Mouse (Mus musculus): Measurements from ENCODE around the gene Gm9922.

Gm9922 gene

DNA sequence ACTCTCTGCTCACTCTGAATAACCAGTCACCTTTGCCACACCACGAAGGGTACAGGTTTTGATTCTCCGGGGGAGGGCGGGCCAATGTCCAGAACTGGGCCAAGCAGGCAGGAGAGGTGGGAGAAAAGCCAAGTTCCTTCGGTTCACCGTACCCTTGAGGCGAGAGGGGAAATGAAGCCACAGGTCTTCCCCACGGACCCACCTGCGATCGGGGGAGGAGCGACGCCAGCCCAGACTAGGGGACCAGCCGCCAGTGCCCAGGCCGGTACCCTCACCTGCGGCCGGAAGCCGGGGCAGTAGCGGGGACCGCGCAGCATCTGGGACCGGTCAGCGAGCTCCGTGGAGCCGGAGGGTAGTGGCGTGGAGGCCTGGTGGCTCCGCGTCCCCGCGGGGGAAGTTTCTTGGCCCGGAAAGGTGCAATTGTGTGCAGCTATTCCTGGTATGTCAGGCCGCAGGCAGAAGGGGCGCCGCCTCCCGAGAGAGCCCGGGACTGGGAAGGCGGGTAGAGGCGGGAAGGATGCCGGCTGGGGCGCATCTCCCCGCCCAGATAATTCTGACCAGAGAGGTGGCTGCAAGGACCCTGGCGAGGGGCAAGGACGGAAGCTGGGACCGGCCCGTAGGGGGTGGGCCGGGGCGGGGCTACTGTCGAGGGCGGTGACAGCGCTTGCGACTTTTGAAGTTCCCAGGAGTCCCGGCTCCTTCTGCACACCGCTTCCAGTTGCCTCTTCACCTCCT lies at the start of gene Gm9922, which contains the start of gene Lmo7:
Gene Gm9922 (minus strand): TSS at position 578 of the 735 bp plus-strand sequence.
Gene Lmo7 (plus strand): TSS at position 721 of the 735 bp plus-strand sequence.
- peak; percentile 93 for DNase-seq

DNA sequence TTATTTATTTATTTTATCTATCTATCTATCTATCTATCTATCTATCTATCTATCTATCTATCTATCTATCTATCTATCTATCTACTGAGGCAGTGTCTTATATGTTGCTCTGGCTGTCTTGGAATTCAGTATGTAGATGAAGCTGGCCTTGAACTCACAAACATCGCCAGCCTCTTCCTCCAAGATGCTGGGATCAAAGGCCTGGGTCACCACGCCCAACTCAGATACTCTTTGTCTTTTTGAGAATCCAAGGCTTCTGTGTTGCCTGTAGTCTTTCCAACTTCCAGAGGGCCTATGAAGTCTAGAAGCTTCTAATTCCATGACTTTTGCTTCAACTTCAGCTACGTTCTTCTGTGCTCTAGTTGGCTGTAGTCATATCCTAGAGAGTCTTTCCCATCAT lies 48.8 kb upstream of the Gm9922 start:
- no peak for DNase-seq

DNA sequence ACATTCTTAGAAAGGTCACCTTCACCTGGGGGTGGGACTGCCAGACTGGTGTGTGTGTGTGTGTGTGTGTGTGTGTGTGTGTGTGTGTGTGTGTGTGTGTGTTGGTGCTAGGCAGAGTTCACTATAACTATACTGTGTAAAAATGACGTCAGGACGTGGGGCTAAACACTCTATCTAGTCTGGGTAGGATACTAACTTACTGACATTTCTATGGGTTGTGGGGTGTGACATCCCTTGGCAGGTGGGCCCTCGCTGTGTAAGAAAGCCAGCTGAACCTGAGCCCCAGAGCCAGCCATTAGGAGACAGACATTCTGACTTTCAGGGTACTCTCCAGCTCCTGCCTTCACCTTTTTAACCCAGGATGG lies 47.5 kb upstream of the Gm9922 start:
- no peak for DNase-seq

DNA sequence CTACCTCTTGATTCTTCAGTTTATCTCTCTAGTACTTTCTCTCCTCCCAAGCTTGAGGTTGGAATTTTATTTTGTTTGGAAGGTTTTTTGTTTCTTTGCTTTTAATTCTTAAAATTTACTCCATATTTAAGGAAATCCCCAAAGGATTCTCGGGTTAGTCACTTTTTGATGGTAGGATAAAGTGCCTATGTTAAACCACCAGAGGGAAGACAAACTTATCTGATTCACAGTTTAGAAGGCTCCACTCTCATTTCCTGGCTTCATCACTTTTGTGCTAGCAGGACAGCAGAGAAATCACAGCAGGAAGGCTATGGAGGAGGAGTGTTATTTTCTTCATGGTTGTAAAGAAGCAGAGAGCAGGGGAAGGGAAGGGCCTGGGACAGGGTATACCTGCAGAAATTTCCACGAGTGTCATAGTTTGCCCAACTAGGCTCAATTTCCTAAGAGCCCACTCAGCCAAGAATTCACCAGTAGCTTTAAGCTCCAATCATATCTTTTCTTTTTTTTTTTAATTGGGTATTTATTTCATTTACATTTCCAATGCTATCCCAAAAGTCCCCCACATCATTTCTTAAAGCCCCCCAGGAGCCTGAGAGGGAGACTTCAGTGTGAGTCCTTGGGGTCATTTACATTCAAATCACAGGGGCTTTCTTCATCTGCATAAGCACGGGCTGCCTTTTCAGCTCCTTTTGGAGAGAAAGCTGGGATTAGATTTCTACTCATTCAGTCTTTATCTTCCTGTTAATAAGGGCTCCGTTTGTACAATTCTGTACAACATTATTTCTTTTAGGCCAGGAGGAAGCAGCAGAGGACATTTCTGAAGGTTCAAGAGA lies 46.9 kb upstream of the Gm9922 start:
- DNase-seq: no peak

DNA sequence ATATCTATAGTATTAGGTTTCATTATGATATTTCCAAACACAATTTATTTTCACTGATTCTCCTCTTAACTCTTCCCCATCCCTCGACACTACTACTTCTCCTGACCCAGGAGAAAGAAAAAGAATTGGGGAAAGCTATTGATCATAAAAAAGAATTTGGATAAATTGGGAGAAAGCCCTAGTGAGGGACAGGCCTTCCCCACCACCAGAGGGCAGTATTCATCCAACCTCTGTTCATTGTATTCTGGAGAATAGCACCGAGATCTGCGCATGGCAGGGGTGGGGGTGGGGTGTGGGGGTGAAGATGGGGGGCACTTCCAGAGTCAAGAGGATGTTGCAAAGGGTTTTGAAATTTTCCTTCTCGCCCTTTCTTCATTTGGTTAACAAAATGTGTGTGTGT lies 45.0 kb upstream of the Gm9922 start:
- peak; percentile 22 for DNase-seq

DNA sequence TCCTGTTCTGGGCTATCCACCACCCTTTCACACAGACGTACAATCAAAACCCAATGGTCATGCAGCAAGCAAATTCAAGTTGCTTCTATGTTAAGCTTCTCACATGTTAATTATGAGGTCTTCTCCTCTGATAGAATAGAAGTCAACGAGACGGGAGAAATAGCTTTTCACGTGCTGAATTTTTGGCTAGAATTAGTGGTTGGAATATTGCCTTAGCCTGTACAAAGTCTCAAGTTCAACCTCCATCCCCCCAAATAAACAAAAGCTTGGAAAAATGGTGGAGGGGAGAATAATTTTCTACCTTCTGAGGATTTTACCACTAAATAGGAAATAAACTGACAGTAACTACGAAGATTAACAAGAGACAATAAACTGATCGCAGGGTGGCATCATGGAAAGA lies 42.1 kb upstream of the Gm9922 start:
- no peak for DNase-seq

DNA sequence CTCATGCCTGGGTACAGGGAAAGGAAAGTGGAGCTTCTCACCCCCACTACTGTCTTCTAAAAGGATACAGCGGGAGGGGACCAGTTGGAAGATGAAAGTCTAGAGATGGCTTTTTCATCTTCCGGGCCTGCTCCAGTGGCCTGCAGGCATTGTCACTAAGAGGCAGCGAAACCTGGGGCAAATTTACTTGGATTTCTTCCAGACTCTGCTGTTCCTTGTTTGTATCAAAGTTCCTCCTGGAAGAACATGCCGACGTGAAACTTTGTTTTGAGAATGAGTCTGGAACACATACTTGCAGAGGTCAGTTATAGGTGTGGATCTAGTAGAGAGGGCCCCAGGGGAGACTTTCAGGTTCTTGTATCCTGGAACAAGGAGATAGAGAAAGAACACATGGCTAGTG lies 41.7 kb upstream of the Gm9922 start:
- DNase-seq: peak; percentile 20

DNA sequence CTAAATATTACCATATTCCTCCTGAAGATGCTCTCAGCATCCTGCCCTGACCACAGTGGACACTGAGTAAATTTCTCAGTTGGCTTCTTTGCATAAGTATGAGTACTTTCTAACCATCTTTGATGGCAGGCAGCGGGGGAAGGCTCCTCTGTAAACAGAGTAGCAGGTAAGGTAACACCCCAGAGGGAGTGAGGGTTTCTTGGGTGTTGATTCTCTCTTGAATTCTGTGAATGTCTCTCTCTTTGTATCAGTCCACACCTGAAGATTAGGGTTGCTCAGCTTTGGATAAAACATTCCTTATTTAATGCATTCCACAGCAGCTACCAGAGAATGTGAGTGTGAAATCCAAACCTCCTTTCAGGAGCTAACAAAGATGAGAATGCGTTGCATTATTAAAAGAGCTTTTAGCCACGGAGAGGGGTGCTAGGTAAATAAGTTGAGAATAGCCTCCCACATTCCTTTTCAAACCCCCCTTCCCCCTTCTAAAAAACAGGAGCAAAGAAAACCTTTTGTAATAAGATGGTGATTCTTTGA lies 34.2 kb upstream of the Gm9922 start:
- DNase-seq: no peak

DNA sequence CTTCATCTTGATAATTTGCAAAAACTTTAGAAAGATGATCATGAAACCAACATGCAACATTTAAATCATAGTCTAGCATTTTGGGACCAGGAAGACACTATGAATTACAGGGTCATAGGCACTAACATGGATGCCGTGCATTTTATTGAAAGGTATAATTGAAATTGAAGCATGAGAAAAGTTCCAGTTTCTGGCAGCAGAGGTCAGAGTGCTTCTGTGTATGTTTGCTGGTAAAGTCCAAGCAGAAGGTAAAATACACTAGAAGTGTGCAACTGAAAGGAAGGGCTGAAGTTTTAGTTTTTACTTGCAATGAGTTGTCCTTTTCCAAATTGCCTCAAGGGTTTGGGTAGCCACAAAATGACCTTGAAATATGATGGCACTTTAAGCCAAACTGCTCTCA lies 32.7 kb upstream of the Gm9922 start:
- DNase-seq: peak; percentile 26

DNA sequence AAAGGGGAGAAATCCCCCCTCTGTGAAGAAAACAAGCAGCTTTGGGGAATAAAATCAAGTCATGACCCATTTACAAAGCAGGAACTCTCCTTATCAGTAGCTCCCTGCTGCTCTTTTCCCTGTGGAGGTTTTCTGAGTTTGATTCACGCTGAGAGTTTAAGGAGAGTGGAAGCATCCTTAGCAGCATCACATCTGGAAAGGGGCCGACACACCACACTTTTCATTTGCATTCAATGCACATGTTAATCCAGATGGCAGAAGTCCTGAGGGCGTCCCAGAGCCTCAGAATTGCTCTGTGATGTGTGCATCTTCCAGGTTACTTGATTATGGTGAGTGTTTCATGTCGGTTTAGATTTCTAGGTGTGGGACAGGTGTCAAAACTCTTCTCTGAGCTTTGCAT lies 25.8 kb upstream of the Gm9922 start:
- no peak for DNase-seq

DNA sequence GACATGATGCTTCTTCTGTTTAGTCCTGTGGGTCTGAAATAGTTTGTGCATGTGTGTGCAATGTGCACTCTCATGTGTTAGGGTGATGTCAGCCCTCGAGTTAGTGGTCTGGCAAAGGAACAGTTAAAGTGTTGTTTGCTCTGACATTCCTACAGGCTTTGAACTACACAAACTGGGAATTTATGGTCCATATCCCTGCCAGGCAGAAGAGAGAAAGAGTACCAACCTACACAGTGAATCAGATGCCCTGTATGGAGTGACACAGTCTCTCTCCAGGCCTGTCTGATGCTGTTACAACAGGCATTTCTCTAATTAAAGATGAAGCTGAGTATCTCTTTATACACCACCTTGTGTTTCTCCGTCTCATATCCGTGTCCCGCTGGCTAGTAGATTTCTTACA lies 21.3 kb upstream of the Gm9922 start:
- no peak for DNase-seq

DNA sequence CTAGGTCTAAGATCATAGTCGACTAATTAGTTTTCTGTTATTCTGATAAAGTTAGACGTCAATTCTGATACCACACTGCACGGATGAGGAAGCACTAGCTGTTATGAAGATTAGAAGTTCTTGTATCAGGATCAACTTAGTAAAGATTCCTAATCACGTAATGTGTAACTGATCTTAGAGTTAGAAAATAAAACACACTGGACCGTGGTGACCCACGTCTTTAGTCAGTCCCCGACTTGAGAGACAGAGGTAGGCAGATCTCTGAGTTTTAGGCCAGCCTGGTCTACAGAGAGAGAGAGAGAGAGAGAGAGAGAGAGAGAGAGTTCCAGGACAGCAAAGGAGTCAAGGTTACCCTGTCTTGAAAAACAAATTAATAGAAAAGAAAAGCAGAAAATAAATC lies 18.8 kb upstream of the Gm9922 start:
- no peak for DNase-seq

DNA sequence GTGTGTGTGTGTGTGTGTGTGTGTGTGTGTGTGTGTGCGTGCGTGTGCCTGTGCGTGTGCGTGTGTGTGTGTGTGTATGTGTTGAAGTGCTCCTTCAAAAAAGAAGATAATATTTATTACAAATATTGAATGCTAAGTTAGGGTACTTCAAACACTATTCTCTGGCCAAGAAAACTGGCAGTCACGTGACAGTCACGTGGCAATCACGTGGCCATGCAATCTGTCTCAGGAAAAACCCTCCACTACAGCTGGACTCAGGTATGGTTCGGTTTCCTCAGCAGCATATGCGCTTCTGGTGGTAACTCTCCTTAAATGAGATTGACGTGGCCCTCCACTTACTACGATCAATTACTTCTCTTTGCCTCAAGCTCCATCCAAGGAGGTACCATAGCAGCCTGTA lies 18.2 kb upstream of the Gm9922 start:
- DNase-seq: no peak

DNA sequence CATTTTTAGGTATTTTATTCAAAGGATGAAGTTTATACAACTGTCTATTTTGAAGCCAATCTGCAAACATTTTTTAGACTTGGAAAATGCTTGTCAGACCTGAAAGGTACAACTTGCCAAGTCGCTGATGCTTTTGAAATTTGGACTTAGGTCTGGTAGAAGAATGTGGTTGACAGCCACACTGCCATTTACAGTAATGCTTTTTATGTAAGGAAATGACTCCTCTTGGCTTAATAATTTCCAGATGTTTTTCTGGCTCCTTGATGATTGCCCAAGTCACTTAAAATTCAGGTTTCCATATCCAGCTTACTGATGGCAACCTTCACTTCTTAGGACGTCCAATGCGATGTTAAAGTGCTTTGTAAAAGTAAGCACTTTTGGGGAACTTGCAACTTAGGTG lies 17.0 kb upstream of the Gm9922 start:
- DNase-seq: peak; percentile 44

DNA sequence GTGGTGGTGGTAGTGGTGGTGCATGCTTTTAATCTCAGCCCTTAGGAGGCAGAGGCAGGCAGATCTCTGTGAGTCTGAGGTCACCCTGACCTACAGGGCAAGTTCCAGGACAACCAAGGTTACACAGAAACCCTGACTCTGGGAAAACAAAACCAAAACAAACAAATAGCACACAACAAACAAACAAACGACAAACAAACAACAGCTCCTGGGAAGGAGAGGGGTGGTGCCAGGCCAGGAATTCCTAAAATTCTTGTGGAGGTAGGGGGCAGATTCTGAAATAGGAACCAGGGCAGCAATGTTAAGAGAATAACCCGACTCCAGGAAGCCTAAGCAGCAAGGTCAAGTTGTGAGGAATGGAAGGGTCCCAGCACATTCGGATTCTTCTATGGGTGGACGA lies 7.9 kb upstream of the Gm9922 start:
- no peak for DNase-seq

DNA sequence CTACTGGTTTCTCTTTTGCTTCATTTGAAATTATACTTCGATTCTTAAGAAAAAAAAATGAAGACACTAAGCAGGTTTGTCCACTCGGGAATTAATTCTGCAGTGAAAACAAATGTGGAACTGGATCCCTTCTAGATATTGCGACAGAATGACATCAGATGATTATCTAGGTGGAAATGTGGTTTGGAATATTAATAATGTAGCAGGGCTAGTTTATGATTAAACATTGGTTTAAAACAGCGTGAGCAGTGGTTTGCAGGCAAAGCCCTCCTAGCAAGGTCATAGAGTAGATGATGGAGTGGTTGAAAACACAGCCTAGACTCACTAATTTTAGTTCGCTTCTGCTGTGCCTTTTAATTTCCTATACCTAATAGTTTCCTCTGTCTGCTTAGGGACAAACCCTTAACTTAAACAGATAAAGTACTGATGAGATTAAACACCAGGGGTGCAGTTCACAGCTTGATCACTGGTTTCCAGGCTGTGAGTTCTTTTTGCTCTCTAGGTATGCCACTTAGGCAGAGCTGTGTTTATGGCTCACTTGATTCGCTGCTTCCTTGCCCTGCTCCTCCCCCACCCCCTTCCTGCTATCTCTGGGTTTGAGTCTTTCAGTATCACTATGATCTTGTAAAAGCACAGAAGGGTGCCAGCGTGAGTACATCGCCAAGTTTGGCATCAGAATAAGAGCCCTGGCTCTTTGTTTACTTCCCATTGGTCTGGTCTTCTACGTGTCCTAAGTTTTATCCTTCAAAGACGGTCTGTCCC lies 4.1 kb upstream of the Gm9922 start:
- DNase-seq: no peak

DNA sequence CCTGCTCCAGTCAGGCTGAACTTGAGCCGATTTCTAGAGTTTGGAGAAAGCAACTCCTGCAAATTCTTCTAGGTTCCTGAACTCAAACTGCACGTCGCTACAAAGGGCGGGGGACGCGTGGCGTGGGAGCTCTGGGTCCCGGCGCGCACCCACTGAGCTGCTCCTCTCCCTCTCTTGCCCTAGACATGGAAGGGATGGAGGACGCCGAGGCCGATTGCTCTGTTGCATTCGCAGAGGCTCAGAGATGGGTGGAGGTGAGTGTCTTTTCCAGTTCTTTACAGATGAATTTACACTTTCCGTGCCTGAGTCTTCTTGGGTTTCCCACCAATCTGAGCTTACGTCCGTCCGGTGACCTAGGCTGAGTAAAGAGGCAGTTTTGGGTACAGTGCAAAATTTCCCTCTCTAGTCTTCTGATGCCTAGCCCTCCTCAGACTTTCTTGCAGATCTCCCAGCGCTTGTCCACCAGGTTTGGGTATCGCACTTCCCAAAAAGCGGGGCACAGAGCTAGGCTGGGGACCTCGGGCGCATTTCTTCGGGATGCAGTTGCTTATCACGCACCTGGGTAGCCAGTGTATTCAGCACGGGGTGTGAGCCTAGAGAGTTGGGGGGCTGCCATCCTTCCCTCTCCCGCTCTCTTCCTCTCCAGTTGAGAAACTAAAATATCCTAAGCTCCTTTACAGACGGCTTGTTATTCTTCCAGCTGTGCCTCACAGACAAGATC lies 518 bp upstream of the Gm9922 start:
- DNase-seq: no peak

DNA sequence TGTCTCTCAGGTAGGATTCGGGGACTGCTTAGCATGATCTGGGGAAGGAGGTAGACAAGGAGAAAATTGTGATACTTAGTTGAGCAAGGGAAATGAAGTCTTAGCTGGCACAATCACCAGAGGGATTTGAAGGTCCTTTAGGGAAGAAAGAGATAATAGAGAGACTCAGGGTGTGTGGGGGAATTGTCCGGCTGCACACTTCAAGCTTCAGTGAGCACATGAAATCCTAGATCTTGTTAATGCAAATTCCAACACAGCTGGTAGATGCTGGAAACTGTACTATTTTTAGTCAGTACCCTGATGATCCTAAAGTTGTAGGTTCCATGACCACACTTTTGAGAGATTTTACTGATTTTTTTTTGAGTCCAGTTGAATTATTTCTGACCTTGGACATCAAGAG lies 15.2 kb downstream of the Gm9922 start:
- DNase-seq: no peak

DNA sequence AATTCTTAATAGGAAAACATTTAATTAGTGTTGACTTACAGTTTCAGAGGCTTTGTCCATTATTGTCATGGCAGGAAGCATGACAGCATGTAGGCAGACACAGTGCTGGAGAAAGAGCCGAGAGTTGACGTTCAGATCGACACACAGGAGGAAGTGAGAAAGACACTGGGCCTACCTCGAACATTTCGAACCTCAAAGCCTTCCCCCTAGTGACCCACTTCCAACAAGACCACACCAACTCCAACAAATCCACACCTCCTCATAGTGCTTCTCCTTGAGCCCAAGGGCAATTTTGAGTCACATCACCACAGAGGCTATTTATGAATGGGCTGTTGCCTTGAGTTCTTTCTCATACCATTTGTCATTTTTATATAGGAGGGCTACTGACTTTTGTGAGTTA lies 22.5 kb downstream of the Gm9922 start:
- no peak for DNase-seq

DNA sequence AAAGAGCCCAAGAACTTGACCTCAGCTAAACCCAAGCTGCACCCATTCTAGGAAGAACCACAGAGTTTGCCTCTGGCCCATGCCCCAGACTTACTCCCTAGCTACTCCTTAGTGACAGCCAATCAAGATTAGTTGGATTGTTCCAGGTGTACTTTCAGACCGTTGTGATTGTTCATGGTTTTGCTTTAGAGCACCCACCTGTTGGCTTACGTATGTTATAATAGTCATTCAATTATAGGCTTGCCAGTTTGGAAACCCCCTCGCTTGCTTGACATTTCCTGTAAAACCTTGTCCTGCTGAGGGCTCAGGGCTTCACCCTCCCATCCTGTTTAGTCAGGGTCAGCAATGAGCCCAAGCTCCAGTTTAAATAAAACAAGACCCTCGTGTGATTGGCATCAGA lies 25.1 kb downstream of the Gm9922 start:
- DNase-seq: no peak

DNA sequence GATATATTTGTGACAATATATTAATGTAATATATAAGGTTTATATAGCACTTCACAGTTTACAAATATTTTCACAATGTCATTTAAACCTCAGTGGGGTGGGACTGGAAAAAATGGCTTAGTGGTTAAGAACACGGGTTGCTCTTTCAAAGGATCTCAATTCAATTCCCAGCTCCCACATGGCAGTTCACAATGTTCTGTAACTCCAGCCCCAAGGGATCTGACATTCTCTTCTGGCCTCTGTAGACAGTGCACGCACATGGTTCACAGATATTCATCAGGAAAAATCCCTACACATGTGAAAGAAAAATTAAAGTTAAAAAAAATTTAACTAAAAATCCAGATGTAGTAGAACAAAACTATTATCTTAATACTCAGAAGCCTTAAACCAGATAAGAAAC lies 41.2 kb downstream of the Gm9922 start:
- no peak for DNase-seq

DNA sequence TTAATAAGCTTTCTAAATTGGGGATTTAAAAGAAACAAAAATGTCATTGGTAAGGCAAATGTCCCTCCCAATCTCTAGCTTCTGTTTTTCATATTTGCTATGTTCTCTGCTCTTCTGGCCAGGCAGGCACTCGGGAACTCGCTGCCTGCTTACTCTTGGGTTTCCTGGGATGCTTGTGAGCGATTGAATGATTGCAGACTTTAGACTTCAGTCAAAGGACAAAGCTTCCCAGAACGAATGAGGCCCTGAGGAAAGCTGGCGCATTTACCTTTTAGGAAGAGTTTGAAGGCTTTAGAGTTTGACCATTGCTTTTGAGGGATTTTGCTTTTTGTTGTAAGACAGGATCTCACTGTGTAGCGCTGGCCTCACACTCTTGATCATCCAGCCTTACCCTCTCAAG lies 41.9 kb downstream of the Gm9922 start:
- DNase-seq: peak; percentile 36
